Mouse (Mus musculus) kidney, postnatal 36 days (tissue): ENCODE results near the gene Zfp518a.

Experiments
- DNase-seq, 2 experiments: peaks; one replicate each; pipeline ENCODE4 v3.0.0; 2021 to 2022; ENCODE audit warnings: mixed read lengths in 2 of 2

Zfp518a gene

DNA sequence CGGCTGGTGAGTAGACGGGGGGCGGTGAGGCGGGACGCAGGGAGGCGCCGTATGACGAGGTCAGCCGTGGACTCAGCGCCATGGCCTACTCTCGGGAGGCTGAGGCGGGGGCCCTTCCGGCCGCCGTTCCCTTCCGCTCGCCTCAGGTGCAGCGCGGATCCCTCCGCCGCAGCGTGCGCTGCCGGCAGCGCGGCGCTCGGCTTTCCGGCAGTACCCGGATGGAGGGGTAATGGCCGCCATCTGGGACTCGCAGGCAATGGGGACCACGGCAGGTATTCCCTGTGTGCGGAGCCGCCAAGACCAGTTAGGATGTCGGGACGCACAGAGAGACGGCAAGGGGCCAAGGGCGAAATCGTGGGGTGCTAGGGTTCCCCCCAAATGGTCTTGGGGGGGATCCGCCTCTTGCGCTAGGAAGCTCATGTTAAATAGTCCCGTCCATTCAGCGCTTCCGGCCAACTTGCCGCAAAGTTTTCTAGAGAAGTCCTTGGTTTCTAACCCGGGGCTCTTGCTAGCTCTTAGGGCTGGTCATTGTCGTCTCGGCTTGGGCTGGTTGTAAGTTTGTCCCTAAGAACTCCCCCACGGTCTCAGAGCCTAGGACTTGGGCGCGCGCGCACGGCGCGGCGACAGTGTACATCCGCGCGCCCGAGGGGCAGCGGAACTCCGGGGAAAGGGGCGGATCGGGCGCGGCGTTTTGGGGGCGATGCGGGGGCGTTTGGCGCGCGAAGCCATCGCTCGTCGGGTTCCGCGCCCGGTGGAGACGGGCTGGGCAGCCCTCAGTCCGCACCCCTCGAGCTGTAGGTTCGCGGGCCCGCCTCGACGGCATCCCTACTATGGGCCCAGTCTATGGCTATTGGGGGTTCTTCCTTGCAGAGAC is at the start of gene Zfp518a:
TSS of gene Zfp518a (plus strand) at position 187 of the 874 bp plus-strand sequence.
- DNase-seq, result peak; percentile 86 to 92

DNA sequence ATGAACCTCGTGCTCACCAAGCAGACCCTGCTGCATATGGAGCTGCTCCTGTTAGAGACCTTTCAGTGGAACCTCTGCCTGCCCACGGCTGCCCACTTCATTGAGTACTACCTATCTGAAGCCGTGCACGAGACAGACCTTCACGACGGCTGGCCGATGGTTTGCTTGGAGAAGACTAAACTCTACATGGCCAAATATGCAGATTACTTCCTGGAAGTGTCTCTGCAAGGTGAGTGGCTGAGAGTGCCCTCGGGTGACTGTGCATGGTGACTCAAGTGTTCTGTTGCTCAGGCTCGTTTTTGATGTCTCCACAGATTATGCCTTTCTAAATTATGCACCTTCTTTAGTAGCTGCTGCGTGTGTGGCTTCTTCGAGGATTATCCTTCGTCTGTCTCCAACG is 49.8 kb upstream of the Zfp518a start:
- no peak for DNase-seq

DNA sequence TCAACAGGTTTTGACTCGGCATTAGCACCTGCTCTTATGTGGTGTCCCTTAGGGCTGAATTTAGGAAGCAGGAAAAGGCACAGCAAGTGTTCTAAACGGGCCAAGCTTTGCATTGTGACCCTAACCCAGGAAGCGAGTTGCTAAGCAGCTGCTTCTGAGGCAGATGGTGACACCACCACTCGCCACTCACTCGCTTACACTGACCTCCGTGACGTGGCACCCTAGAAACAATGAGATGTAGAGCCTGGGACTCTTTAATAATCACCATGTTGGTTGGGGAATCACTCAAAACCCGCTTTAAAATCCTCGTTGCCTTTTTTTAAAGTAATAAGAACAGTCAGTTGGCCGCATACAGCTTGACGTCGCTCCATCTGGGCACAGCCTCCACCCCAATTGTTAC is 45.1 kb upstream of the Zfp518a start:
- no peak for DNase-seq

DNA sequence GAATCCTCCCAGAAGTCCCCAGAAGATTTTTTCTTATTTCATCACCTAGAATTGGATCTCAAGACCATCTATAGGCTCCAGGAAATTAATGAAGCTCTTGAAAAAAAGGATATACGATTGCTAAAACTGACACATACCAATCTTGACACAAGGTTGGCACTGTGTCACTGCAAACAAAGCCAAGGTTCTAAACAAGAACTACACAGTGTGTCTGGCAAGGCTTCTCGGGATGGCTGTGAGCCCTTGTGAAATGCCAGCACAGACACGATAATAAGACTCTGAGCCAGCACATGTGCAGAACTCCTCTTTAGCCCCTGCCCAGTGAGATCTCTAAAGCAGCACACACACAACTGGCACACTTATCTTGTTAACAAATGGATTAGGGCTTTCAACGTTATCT is 35.0 kb upstream of the Zfp518a start:
- no peak for DNase-seq

DNA sequence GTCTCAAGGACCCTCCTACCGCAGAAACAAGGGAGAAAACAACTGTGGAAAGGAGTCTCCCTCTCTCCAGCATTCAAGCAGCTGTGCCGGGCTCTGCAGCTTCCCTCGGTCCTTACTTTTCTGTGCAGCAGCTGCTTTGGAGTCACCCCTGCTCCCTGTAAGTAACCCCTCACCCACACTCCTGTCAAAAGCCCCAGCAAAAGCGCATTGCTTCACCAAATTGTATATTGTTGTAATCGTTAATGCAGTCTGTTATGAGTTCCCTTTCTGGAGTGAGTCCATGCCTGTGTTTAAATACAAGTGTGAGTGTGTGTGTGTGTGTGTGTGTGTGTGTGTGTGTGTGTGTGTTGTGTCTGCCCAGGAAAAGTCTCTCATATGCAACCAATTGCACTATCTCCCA is 26.2 kb upstream of the Zfp518a start:
- no peak for DNase-seq

DNA sequence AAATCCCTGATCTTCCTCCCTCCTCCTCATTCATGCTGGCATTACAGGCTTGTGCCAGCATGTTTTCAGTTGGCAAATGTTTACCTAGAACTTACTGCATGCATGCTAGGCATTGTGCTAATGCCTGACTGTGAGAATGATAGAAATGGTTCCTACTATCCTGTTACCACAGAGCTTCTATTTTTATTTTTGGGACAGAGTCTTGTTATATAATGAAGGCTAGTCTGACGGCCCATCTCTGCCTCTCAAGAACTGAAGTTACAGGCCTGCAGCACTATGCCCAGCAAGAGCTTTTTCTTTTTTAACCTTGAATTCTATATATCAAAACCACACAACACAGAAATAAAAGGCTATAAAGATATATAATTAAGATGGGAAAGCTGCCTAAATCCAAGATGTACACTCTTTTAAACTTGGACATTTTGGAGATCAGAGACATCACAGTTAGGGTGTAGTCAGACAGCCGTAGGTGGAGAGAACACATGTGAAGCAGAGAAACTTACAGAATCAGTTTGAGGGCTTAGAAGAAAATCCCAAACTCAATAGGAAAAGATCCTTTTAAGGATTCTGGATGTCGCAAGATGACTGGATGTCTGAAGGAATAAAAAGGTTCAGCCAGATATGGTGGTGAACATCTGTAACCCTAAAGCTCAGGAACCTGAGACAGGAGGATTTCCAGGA is 24.9 kb upstream of the Zfp518a start:
- no peak for DNase-seq

DNA sequence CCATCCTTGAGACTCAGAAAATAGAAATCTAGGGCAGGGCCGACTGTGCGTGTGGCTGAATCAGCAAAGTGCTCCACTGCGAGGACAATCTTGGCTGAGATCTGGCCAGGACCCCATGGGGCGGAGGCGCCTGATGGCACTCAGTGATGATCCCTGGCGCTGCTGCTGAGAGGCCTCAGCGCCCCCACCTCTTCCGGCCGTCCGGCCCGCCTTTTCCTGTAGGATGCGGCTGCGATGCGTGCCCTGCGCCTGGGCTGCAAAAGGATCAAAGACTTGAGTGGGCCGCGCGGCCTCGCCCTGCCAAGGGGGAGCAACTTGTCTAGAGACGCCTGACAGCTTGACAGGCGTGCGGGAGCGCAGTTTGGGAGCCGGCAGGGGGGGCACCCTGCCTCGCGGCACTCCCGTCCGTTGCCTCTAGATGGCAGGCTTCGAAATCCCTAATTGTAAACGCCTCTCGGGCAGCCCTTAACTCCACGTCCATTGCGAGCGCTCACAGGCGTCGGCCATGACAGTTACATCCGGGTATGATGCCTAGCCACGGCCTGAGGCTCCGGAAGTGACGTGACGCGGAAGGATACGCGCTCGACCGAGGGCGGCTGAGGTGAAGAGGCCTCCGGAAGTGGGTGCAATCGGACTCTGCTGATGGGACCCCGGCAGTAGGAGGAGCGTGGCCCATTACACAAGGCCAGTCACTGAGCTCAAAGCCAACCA is 21.4 kb upstream of the Zfp518a start:
- peak; percentile 84 to 92 for DNase-seq

DNA sequence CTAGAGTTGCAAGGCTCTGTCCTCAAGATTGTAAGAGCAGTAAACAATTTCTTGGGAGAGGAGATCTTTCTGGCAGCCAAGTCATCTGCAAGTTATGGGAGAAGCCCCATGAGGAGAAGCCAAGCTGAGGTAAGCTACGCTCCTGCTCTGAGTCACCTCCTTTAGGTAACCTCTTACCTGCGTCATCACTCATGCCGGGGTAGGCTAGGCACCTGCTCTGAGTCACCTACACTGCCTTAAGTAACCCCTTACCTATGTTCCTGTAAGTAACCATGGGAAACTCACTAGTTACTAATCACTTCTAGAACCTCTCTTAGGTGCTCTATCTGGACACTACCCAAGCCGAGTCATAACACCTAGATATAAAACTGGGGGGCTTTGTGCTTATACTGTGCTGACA is 12.8 kb upstream of the Zfp518a start:
- no peak for DNase-seq

DNA sequence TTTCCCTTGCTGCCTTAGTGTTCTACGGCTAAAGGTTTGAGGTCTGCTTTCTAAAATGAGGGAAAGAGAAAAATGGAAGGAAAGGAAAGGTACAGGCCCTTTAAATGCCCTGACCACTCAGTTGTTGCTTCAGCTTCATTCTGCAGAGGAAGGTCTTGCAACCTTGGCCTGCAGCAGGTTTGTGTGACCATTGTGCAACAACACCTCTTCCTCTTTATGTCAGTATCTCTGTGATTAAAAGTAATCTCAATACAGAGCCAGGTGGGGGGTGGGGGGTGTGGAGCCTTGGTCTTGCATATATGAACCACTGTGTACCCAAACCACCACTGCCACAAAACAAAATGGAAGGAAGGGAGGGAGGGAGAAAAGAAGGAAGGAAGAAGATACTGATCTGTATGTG is 5.6 kb upstream of the Zfp518a start:
- DNase-seq, result no peak

DNA sequence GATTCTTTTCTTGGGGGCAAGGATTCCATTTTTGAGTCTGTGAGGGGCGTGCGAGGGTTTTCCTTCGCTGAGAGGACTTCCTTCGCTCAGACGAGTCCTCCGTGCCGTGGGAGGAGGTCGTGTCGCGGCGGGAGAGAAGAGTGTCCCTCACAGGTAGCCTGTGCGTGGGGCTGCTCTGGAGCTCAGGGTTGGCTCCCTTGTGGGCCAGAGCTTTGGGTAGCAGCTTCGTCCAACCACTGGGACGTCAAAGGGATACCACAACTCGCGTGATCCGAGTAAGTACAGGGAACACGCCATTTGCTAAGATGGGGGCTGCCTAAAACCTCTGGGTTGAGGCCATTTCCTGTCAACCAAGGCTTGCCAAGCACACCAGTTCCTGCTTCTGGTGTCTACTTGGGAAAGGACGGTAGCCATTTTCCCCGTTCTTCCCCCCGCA is 416 bp upstream of the Zfp518a start:
- no peak for DNase-seq

DNA sequence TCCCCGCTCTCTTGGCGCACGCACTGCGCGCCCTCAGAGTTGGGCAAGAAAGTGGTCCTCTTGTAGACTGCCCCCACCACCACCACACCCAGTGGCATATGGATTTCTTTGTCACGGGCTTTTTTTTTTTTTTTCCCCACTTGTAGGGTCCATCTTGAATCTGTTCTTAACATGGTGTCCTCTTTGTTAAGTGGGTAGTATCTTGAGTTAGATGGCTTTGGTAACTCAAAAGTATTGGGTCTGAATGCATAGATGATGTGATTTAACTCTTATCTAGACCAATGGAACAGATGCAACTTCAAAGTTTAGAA is 843 bp downstream of the Zfp518a start:
- DNase-seq, result no peak

DNA sequence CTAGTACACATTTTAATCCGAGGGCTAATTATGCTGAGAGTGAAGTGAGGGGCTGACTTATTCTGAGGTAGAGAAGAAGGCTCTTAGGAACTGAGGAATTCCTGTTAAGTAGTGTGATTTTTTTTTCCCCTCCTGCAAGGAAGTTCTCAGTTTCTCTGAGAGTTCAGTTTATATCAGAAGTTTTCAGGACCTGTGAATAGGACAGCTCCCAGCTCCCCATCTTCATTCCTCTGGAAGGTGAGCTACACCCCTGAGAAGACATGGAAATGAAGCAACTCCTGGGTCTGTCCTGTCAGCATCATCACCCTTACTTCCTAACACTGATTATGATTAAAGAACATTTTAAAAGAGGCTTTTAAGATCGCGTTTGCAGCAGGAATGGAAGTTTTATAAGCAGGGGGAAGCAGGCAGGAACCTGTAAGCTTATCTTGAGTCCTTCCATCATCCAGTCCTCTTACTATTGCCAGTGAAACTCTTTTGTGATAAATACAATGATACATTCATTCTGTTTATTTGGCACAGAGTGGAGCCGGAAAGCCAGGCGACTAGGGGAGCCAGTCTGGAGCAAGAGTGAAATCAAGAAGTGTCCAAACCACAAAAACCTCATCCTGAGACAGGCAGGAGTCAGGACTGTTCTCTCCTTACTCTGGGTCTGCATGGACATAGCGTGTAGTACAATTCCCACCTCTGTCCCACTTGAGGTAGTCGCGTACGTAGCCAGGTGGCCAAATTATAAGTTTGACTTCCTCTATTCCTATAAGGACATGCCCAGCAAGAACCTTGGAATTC is 37.3 kb downstream of the Zfp518a start:
- no peak for DNase-seq

DNA sequence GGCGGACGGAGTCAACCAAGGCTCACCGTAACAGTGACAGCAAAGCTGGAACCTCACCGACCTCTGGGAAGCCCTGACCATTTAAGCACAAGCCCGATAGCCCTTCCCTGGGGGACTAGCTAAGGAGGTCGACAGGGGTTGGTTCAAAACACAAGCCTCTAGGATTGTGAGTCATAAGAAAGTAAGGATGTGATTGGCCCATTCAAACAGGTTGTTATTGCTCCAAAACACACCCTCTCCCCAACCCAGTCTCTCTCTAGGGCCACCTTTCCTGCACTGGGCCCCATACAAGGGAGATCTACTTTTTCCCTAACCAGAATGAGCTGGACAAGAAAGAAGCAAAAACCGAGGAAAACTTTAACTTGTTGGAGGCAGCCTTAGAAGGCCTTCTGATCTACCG is 40.9 kb downstream of the Zfp518a start:
- no peak for DNase-seq

DNA sequence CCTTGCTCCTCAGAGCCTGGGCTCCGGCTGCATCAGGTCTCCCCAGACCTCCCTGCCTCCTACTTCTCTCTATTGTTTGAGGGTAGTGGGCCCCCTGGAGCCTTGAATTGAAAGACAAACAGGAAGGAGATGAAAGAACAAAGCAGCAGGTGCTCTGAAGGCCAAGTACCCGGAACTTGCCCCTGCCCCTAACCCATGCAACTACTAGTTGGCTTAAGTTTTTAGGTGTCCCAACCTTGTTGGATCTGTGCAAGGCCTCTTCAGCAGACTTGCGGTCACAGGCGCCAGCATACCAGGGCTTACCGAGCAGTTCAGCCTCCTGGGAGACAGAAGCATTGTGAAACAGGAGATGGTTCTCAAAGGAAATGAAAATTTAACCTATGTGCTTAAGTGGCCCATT is 41.5 kb downstream of the Zfp518a start:
- DNase-seq, result no peak

DNA sequence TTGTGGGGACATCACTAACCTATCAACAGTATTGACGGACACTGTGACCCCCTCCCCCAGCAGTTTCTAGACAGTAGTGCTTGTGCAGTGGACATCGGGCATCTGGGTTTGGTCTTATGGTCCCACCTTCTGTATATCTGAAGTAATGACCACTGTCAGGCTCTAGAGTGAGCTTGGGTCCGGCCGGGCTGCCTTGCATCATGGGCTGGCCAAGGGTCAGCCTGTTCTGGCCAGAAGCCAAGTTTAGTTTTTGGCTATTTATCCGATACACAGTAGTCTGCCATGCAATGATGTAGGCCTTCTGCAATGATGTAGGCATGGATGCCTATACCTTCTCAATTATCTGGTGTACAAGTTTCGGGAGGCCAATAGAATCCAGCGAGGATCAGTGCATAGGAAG is 49.0 kb downstream of the Zfp518a start:
- peak in 1 of 2 experiments; percentile 7 for DNase-seq

DNA sequence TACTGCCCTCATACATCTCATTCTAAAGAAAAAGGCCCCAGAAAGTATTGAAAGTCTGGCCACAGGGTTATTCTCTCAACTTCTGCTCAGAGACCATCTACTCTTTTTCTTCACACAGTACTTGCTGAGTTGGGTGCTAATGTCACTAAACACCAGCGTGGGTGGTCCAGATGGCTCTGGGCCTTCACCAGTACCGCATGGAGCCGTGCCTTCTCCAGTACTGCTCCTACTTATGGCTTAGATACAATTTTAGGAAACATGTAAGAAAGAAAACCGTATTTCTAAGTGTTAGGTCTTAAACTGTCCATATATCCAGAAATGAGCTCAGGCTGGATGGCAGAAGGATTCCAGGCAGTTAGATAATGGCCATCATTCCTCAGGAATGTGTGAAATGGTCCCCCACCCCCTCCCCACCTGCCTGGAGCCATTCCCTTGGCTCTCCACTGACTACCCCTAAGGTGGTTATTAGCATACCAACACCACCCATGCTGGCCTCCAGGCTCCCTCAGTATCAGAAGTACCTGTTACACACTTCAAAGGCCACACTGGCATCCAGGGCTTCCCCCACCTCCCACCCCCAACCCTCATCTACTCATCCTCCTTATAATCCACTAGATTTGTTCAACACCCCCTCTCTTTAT is 52.6 kb downstream of the Zfp518a start:
- no peak for DNase-seq

DNA sequence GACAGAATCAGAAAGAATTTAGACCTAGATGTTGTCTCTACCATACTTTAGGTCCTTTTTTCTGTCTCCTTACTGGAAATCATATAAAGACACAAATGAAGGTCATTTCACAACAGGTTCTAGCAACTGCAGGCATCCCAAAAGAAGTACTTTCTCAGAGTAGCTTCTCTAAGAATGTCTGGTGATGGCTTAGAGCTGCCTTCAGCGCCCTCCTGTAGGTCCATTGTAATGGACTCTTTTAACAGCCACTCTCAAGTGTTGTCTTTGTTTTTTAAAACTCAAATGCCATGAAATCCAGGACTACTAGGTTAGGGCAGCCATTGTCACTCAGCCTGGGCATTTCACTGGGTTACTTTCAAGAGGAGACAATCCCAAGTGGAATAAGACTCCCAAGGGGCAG is 64.5 kb downstream of the Zfp518a start:
- no peak for DNase-seq

DNA sequence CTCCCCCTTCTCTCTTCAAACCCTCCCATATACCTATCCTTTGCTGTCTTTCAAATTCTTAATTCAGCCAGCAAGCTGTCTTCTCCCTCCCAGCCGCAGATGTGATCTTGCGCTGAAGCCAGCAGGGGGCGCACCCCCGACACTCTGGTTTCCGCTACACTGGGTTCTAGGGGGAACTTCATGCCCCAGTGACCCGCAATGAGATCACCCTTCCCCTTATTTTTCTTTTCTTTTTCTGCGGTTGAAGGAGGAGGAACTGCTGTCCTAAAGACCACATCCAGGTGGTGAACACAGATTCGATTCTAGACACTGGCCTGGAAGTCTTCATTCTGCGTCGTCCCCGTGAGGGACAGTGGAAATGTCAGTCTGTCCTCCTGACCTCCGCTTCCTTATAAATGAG is 68.5 kb downstream of the Zfp518a start:
- peak; percentile 51 to 78 for DNase-seq

DNA sequence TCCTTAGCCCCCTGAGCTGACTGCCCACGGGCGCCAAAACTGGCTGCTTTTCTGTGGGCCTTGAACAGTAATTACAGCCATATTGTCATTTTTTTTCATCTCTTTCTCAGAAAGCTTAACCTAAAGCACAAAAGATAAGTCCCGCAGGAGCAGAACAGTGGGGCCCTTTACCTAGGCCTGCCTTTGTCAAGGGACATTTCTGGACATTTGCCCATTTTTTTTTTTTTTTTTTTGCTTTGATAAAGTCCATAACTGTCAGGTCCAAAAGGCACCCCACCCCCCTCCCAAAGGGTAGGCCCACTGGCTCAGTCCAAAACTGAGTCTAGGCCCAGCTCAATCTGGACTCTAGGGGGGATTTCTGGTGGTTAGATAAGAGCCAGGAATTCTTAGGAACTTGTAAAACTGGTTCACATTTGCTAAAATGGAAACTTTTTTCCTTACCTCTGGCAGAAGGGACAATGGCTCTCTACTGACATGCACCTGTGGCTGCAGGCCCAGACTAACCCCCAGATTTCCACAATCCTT is 69.9 kb downstream of the Zfp518a start:
- DNase-seq, result no peak

DNA sequence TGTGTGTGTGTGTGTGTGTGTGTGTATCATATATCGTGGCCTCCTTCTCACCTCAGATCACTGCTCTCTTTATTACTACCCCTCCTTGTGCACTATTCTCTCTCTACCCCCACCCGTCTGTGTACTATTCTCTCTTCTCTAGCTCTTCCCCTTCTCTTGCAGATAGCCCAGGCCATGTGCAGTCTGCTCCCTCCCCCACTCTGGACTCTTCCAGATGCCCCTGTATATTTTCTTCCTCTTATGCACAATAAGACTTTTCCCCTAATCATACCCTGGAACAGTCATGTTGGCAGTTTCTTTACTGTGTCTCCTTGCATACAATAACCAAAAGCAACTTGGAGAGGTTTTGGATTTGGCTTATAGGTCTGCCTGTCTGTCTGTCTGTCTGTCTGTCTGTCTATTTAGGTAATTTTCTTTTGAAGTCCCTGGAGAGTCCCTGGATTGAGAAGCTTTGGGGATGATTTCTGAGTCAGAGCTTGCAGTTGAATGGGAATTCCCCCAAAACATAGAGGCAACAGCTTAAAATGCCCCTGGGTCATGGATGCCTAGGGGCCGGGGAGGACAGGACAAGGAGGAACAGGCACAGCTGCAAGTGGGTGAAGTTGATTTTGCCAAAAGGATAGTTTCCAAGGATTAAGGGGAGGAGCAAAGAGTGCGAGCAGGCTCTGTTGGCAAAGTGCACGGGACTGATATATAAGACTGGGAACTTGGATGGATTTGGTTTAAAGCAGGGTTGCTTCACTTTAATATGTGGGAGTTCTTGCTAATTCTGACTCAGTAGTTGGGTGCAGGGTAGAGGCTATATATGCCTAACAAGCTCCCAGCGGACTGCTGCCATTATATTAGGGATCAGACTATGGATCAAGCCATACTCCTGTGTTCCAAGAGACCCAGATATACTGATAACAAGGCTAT is 70.7 kb downstream of the Zfp518a start:
- no peak for DNase-seq
